Mouse (Mus musculus) limb, embryonic 13.5 days (tissue): Measurements from ENCODE around the gene Cyfip1. TPM values are rescaled to one million over a fixed set of nuclear protein-coding genes. Genes with fewer than 3 reads are reported as not detected.
A peak's percentile ranks its signal among the peaks of the same experiment; 100 is the strongest.

Source experiments
- ATAC-seq: fragments of 200-750 bp; cut with Nextera tagmentation; 2 replicates; pipeline ENCODE4 v1.8.0; 2017; ENCODE audit warnings: low read depth, moderate number of reproducible peaks, moderate TSS enrichment; ENCODE audit not compliant: low FRiP score
- H3K27ac ChIP-seq: fragments of 300-500 bp; sonication (generic); 2 replicates; pipeline ENCODE4 v1.5.1; 2015; ENCODE audit warnings: inconsistent platforms, mild to moderate bottlenecking, moderate library complexity
- H3K27me3 ChIP-seq: fragments of 300-500 bp; sonication (generic); 2 replicates; pipeline ENCODE4 v1.6.1; 2015; ENCODE audit warnings: mild to moderate bottlenecking, inconsistent platforms
- H3K36me3 ChIP-seq: fragments of 300-500 bp; sonication (generic); 2 replicates; pipeline ENCODE4 v1.6.1; 2015; ENCODE audit warnings: inconsistent platforms, mild to moderate bottlenecking, moderate library complexity
- H3K4me1 ChIP-seq: fragments of 300-500 bp; sonication (generic); 2 replicates; pipeline ENCODE4 v1.6.1; 2015; ENCODE audit warnings: inconsistent platforms
- H3K4me2 ChIP-seq: fragments of 300-500 bp; sonication (generic); replicated peaks from 2 replicates; pipeline ENCODE4 v1.6.1; 2015; ENCODE audit warnings: inconsistent platforms, mild to moderate bottlenecking, moderate library complexity
- H3K4me3 ChIP-seq: fragments of 300-500 bp; sonication (generic); 2 replicates; pipeline ENCODE4 v1.5.1; 2015; ENCODE audit warnings: moderate library complexity, mild to moderate bottlenecking, inconsistent platforms
- H3K9ac ChIP-seq: fragments of 300-500 bp; sonication (generic); 2 replicates; pipeline ENCODE4 v1.6.1; 2015; ENCODE audit warnings: mild to moderate bottlenecking, inconsistent platforms
- H3K9me3 ChIP-seq: fragments of 300-500 bp; sonication (generic); 2 replicates; pipeline ENCODE4 v1.6.1; 2016; ENCODE audit warnings: inconsistent platforms
- WGBS: fragments of 180-500 bp; shearing (Covaris S2); methylation state at CpG from one replicate; pipeline ENCODE4 v1.1.7; 2015; 5-methylcytosine and 5-hydroxymethylcytosine counted together
- polyA plus RNA-seq: library from polyadenylated mRNA; unstranded; fragments of >200 nt; fragmentation: Nextera tagmentation; extraction: Ambion mirVana; gene quantifications from 2 replicates; pipeline ENCODE4 v1.2.1, GENCODE M21; 2015

The Cyfip1 gene
- polyA plus RNA-seq, 1 experiment from 2014 or later, result 127 TPM

GRCm38 (mm10) chr7:55960506-55960905 lies 119.0 kb downstream of the Cyfip1 start:
- Histone ChIP-seq H3K4me1 (peaks cover 12% of the 10 kb centered on the region), H3K9ac (no peak overlapping the region), H3K4me2 (no peak overlapping the region), H3K36me3 (peaks cover 8% of the 10 kb centered on the region), H3K27me3 (no peaks in the 10 kb centered on the region), H3K27ac (no peak overlapping the region), H3K9me3 (no peaks in the 10 kb centered on the region), H3K4me3 (no peak overlapping the region)
- no peak for ATAC-seq
- 96% methylated on average over 1 of the region's 1 CpGs for WGBS

- Histone ChIP-seq H3K27ac (peak within 1 kb of the TSS; percentile 87), H3K36me3 (peaks cover 4% of the 10 kb centered on the region; the same call in 1 of the 2 replicates), H3K4me3 (peak within 1 kb of the TSS; percentile 95), H3K4me1 (peaks cover 19% of the 10 kb centered on the region), H3K4me2 (peak within 1 kb of the TSS; percentile 65), H3K27me3 (no peaks in the 10 kb centered on the region), H3K9ac (peak within 1 kb of the TSS; percentile 90), H3K9me3 (no peaks in the 10 kb centered on the region)
- under 1% methylated on average over 69 of the region's 70 CpGs for WGBS
- peak; percentile 98 for ATAC-seq
Measured at GRCm38 (mm10) chr7:55962004-55962908, 120.7 kb downstream of the Cyfip1 start, which contains the start of gene Nipa2. Gene Nipa2 (minus strand): TSS chr7:55962476.

- H3K27me3 ChIP-seq, result no peaks in the 10 kb centered on the region
- no peak for ATAC-seq
- H3K9ac ChIP-seq, result no peak overlapping the region
- H3K36me3 ChIP-seq, result no peaks in the 10 kb centered on the region
- 34% methylated on average over 3 of the region's 3 CpGs for WGBS
- no peak overlapping the region for H3K27ac ChIP-seq
- peaks cover 21% of the 10 kb centered on the region for H3K4me1 ChIP-seq
- no peaks in the 10 kb centered on the region for H3K9me3 ChIP-seq
- H3K4me3 ChIP-seq, result no peak overlapping the region
- H3K4me2 ChIP-seq, result no peak overlapping the region
Measured at GRCm38 (mm10) chr7:55966866-55967460, 125.4 kb downstream of the Cyfip1 start.

- 0 out of 2 replicates have a peak, but pooled peaks have one; percentile 25 for ATAC-seq
- Histone ChIP-seq H3K4me1 (peaks cover 16% of the 10 kb centered on the region), H3K27ac (no peak overlapping the region), H3K9ac (peak overlapping the region; percentile 54; the same call in 1 of the 2 replicates), H3K9me3 (no peaks in the 10 kb centered on the region), H3K4me3 (peak overlapping the region; percentile 26), H3K4me2 (peak overlapping the region; percentile 54), H3K27me3 (no peaks in the 10 kb centered on the region), H3K36me3 (no peaks in the 10 kb centered on the region)
- 38% methylated on average over 16 of the region's 16 CpGs for WGBS
Measured at GRCm38 (mm10) chr7:55968258-55968901, 126.8 kb downstream of the Cyfip1 start.

GRCm38 (mm10) chr7:55969415-55969814 lies 127.9 kb downstream of the Cyfip1 start:
- Histone ChIP-seq H3K27ac (no peak overlapping the region), H3K4me2 (no peak overlapping the region), H3K9me3 (no peaks in the 10 kb centered on the region), H3K4me1 (peaks cover 16% of the 10 kb centered on the region), H3K4me3 (no peak overlapping the region), H3K9ac (no peak overlapping the region), H3K36me3 (0 out of 2 replicates have a peak, but pooled peaks cover 4% of the 10 kb centered on the region), H3K27me3 (no peaks in the 10 kb centered on the region)
- ATAC-seq, result no peak
- 70% methylated on average over 1 of the region's 1 CpGs for WGBS

- no peaks in the 10 kb centered on the region for H3K9me3 ChIP-seq
- no peaks in the 10 kb centered on the region for H3K4me1 ChIP-seq
- H3K27ac ChIP-seq, result no peak overlapping the region
- H3K27me3 ChIP-seq, result no peaks in the 10 kb centered on the region
- no peak overlapping the region for H3K9ac ChIP-seq
- H3K4me3 ChIP-seq, result no peak overlapping the region
- peaks cover 9% of the 10 kb centered on the region for H3K36me3 ChIP-seq
- H3K4me2 ChIP-seq, result no peak overlapping the region
- ATAC-seq, result no peak
- 93% methylated on average over 2 of the region's 2 CpGs for WGBS
Measured at GRCm38 (mm10) chr7:55974429-55974828, 132.9 kb downstream of the Cyfip1 start.

GRCm38 (mm10) chr7:55981511-55981910 lies 140.0 kb downstream of the Cyfip1 start:
- H3K36me3 ChIP-seq, result peaks cover 30% of the 10 kb centered on the region
- no peaks in the 10 kb centered on the region for H3K27me3 ChIP-seq
- no peaks in the 10 kb centered on the region for H3K4me1 ChIP-seq
- WGBS, result 95% methylated on average over 2 of the region's 2 CpGs
- no peak overlapping the region for H3K4me3 ChIP-seq
- H3K4me2 ChIP-seq, result no peak overlapping the region
- no peak overlapping the region for H3K27ac ChIP-seq
- H3K9ac ChIP-seq, result no peak overlapping the region
- no peaks in the 10 kb centered on the region for H3K9me3 ChIP-seq
- no peak for ATAC-seq

Other genes starting within 250 kb of the Cyfip1 start
- gene Siglech, start 73.6 kb upstream of the Cyfip1 start, polyA plus RNA-seq, result 0.60 and 1.2 TPM in 2 replicates
- gene Tubgcp5, start 47.6 kb upstream of the Cyfip1 start, polyA plus RNA-seq, result 44.8 and 46.9 TPM in 2 replicates
- gene Nipa2, start 120.7 kb downstream of the Cyfip1 start, polyA plus RNA-seq, result 44.4 and 48.2 TPM in 2 replicates
- gene Nipa1, start 178.2 kb downstream of the Cyfip1 start, polyA plus RNA-seq, result 9.4 and 9.5 TPM in 2 replicates
- gene Herc2, start 208.5 kb downstream of the Cyfip1 start, polyA plus RNA-seq, result 28.6 and 28.8 TPM in 2 replicates